Mouse (Mus musculus) forebrain, embryonic 10.5 days (tissue): ENCODE results near the gene Dcxr. TPM values are rescaled to one million over a fixed set of nuclear protein-coding genes. Genes with fewer than 3 reads are reported as not detected.

Source experiments
- DNase-seq: peaks from one replicate; pipeline ENCODE4 v3.0.0-alpha.2; 2017; ENCODE audit warnings: low spot score; ENCODE audit errors: extremely low spot score
- H3K27ac ChIP-seq: fragments of 300-500 bp; sonication (generic); 2 replicates; pipeline ENCODE4 v1.5.1; 2016; ENCODE audit warnings: mild to moderate bottlenecking
- H3K27me3 ChIP-seq: fragments of 300-500 bp; sonication (generic); 2 replicates; pipeline ENCODE4 v1.6.1; 2016; ENCODE audit warnings: mild to moderate bottlenecking; ENCODE audit not compliant: poor library complexity, severe bottlenecking
- H3K36me3 ChIP-seq: fragments of 300-500 bp; sonication (generic); replicated peaks from 2 replicates; pipeline ENCODE4 v1.6.1; 2016; ENCODE audit warnings: mild to moderate bottlenecking, moderate library complexity
- H3K4me1 ChIP-seq: fragments of 300-500 bp; sonication (generic); 2 replicates; pipeline ENCODE4 v1.6.1; 2016
- H3K4me3 ChIP-seq: fragments of 300-500 bp; sonication (generic); 2 replicates; pipeline ENCODE4 v1.5.1; 2016; ENCODE audit warnings: mild to moderate bottlenecking, moderate library complexity
- H3K9me3 ChIP-seq: fragments of 300-500 bp; sonication (generic); 2 replicates; pipeline ENCODE4 v1.6.1; 2016; ENCODE audit warnings: mild to moderate bottlenecking, moderate library complexity
- WGBS: fragments of 180-500 bp; shearing (Covaris S2); methylation state at CpG from one replicate; pipeline ENCODE4 v1.1.7; 2016; 5-methylcytosine and 5-hydroxymethylcytosine counted together
- polyA plus RNA-seq: library from polyadenylated mRNA; unstranded; fragments of >200 nt; fragmentation: Nextera tagmentation; extraction: Ambion mirVana; gene quantifications from 2 replicates; pipeline ENCODE4 v1.2.1, GENCODE M21; 2016

Dcxr gene
- polyA plus RNA-seq, 1 experiment from 2014 or later = 14.8 TPM

GRCm38 (mm10) chr11:120726243-120727168, 575 bp downstream of the Dcxr start:
- WGBS = 17% methylated on average over 36 of the region's 36 CpGs
- Histone ChIP-seq H3K4me1 (peaks cover 39% of the 10 kb centered on the region), H3K9me3 (no peaks in the 10 kb centered on the region), H3K27ac (peak overlapping the region; percentile 75), H3K4me3 (peak overlapping the region; percentile 75), H3K27me3 (peaks cover 79% of the 10 kb centered on the region), H3K36me3 (0 out of 2 replicates have a peak, but pooled peaks cover 5% of the 10 kb centered on the region)
- DNase-seq = no peak

GRCm38 (mm10) chr11:120723509-120723908, 3.6 kb downstream of the Dcxr start:
- peaks cover 23% of the 10 kb centered on the region for H3K36me3 ChIP-seq
- no peak for DNase-seq
- H3K4me1 ChIP-seq = peaks cover 46% of the 10 kb centered on the region
- H3K9me3 ChIP-seq = no peaks in the 10 kb centered on the region
- WGBS = 86% methylated on average over 7 of the region's 7 CpGs
- H3K27me3 ChIP-seq = peaks cover 74% of the 10 kb centered on the region
- no peak overlapping the region for H3K4me3 ChIP-seq
- no peak overlapping the region for H3K27ac ChIP-seq

- Histone ChIP-seq H3K9me3 (no peaks in the 10 kb centered on the region), H3K36me3 (peaks cover 30% of the 10 kb centered on the region), H3K27ac (no peak overlapping the region), H3K4me1 (peaks cover 46% of the 10 kb centered on the region), H3K27me3 (peaks cover 67% of the 10 kb centered on the region), H3K4me3 (peak overlapping the region; percentile 71; the same call in 1 of the 2 replicates)
- 90% methylated on average over 11 of the region's 11 CpGs for WGBS
- DNase-seq = no peak
These were observed 4.2 kb downstream of the Dcxr start for GRCm38 (mm10) chr11:120722761-120723382.

GRCm38 (mm10) chr11:120722067-120722630, 4.9 kb downstream of the Dcxr start:
- Histone ChIP-seq H3K27me3 (peaks cover 67% of the 10 kb centered on the region), H3K4me3 (peak overlapping the region; percentile 71), H3K36me3 (peaks cover 37% of the 10 kb centered on the region), H3K27ac (peak overlapping the region; percentile 82), H3K9me3 (no peaks in the 10 kb centered on the region), H3K4me1 (peaks cover 40% of the 10 kb centered on the region)
- no peak for DNase-seq
- 20% methylated on average over 21 of the region's 21 CpGs for WGBS

GRCm38 (mm10) chr11:120721124-120722066, 5.7 kb downstream of the Dcxr start, which contains the start of gene Rac3:
Rac3 (plus strand) TSS chr11:120721470.
- Histone ChIP-seq H3K27me3 (peaks cover 61% of the 10 kb centered on the region), H3K36me3 (peaks cover 44% of the 10 kb centered on the region)
- under 1% methylated on average over 89 of the region's 90 CpGs for WGBS

GRCm38 (mm10) chr11:120720450-120720849, 6.6 kb downstream of the Dcxr start:
- H3K9me3 ChIP-seq = no peaks in the 10 kb centered on the region
- peaks cover 52% of the 10 kb centered on the region for H3K27me3 ChIP-seq
- WGBS = 9% methylated on average over 17 of the region's 17 CpGs
- peak overlapping the region; percentile 82 for H3K27ac ChIP-seq
- peak; percentile 91 for DNase-seq
- peaks cover 52% of the 10 kb centered on the region for H3K36me3 ChIP-seq
- H3K4me1 ChIP-seq = peaks cover 33% of the 10 kb centered on the region
- peak overlapping the region; percentile 71 for H3K4me3 ChIP-seq

More at GRCm38 (mm10) chr11:120721124-120722066, 5.7 kb downstream of the Dcxr start, which contains the start of gene Rac3:
- Histone ChIP-seq H3K9me3 (no peaks in the 10 kb centered on the region), H3K27ac (peak within 1 kb of the TSS; percentile 82), H3K4me3 (peak within 1 kb of the TSS; percentile 71), H3K4me1 (peaks cover 33% of the 10 kb centered on the region)
- DNase-seq = peak; percentile 77

GRCm38 (mm10) chr11:120719841-120720376, 7.2 kb downstream of the Dcxr start:
- peak overlapping the region; percentile 23 for H3K4me3 ChIP-seq
- 93% methylated on average over 13 of the region's 13 CpGs for WGBS

GRCm38 (mm10) chr11:120719242-120719641, 7.8 kb downstream of the Dcxr start:
- H3K9me3 ChIP-seq = no peaks in the 10 kb centered on the region
- H3K27ac ChIP-seq = no peak overlapping the region
- peaks cover 45% of the 10 kb centered on the region for H3K4me1 ChIP-seq
- H3K36me3 ChIP-seq = peaks cover 60% of the 10 kb centered on the region
- H3K27me3 ChIP-seq = peaks cover 48% of the 10 kb centered on the region
- WGBS = 93% methylated on average over 9 of the region's 9 CpGs
- peak overlapping the region; percentile 5; the same call in 1 of the 2 replicates for H3K4me3 ChIP-seq
- DNase-seq = no peak

More at GRCm38 (mm10) chr11:120719841-120720376, 7.2 kb downstream of the Dcxr start:
- Histone ChIP-seq H3K4me1 (peaks cover 38% of the 10 kb centered on the region), H3K27ac (no peak overlapping the region; the same call in 1 of the 2 replicates), H3K36me3 (peaks cover 58% of the 10 kb centered on the region), H3K27me3 (peaks cover 48% of the 10 kb centered on the region), H3K9me3 (no peaks in the 10 kb centered on the region)
- DNase-seq = no peak

GRCm38 (mm10) chr11:120715131-120715530, 11.9 kb downstream of the Dcxr start:
- Histone ChIP-seq H3K27ac (no peak overlapping the region), H3K9me3 (no peaks in the 10 kb centered on the region), H3K4me1 (peaks cover 44% of the 10 kb centered on the region), H3K4me3 (peak overlapping the region; percentile 66), H3K36me3 (peaks cover 65% of the 10 kb centered on the region), H3K27me3 (peaks cover 6% of the 10 kb centered on the region)
- 90% methylated on average over 9 of the region's 9 CpGs for WGBS
- no peak for DNase-seq

- Histone ChIP-seq H3K27me3 (peaks cover under 1% of the 10 kb centered on the region; the same call in 1 of the 2 replicates), H3K4me3 (peak overlapping the region; percentile 66), H3K36me3 (peaks cover 65% of the 10 kb centered on the region), H3K9me3 (no peaks in the 10 kb centered on the region), H3K4me1 (peaks cover 41% of the 10 kb centered on the region), H3K27ac (peak overlapping the region; percentile 84)
- 67% methylated on average over 10 of the region's 10 CpGs for WGBS
- no peak for DNase-seq
These were observed 12.5 kb downstream of the Dcxr start for GRCm38 (mm10) chr11:120714546-120714945.
